Mouse (Mus musculus) ZHBTc4 (cell line): ENCODE measurements at regions not wholly inside any gene's neighbourhood (a gene's known extent, or its start where the extent isn't known, plus 50 kb on each side); places are given as distances from the start of the nearest gene placed in this dataset.
A peak's percentile ranks its signal among the peaks of the same experiment; 100 is the strongest.

Source experiments
- DNase-seq: peaks from one replicate; pipeline ENCODE4 v3.0.0-alpha.2; 2011; ENCODE audit warnings: low read depth, low spot score

GRCm38 (mm10) chr10:67607297-67608032, 58.7 kb upstream of the Ado start:
- DNase-seq, result no peak

- no peak for DNase-seq
Observed at GRCm38 (mm10) chr10:67606739-67607138, 58.0 kb upstream of the Ado start.

DNA sequence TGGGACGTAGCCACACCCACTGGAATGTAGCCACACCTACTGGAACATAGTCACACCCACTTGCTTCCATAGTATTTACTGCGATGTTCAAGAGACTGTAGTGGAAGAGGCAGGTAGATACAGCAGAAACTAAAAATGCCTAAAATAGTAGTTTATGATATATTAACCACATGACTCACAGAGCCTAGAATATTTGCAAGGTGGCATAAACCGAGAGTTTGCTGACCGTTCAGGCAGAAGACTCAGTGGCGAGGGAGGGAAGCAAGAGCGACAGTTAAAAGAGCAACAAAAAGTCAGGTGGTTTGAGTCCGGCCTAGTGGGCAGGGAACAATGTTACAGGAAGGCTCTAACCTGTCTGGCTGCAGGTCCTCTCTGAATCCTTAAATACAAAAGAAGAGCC, 50.6 kb upstream of the Ado start:
- DNase-seq, result peak; percentile 18

DNA sequence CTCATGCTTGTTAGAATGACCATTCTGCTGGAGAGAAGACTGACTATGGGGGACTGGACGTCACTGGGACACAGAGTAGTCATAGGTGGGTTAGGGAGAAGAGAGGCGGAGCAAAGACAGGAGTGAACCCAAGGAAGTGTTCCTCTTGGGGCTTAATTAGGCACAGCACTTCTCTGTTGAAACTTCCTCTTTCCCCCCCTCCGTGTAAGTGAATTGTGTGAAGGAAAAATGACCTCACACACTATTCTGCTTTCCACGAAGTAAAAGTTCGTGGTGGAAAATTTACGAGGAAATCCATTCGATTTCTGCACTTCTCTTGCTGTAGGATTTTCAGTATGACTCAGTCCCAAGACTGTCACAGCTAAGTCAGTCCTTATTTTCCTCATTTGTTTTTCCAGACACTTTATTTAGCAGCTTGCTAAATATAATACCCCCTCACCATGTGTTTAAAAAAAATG, 49.9 kb upstream of the Ado start:
- DNase-seq, result no peak
